Mouse (Mus musculus): Measurements from ENCODE around the gene Foxo6. TPM values are rescaled to one million over a fixed set of nuclear protein-coding genes. Genes with fewer than 3 reads are reported as not detected.

The Foxo6 gene
- polyA plus RNA-seq, 1 experiment = 0.20 TPM

GRCm38 (mm10) chr4:120270148-120270936 lies 16.8 kb downstream of the Foxo6 start:
- H3K4me1 ChIP-seq (ENCODE audit: control insufficient read depth, insufficient read depth, insufficient read length) = no peaks in the 10 kb centered on the region; the same call in 1 of the 2 replicates
- TF ChIP-seq POLR2A (IDR thresholded peaks at IDR 0.05; ENCODE audit: low read depth, low read length) (no peak), CTCF (IDR thresholded peaks at IDR 0.05; ENCODE audit: extremely low read depth, insufficient read depth, insufficient read length, insufficient replicate concordance) (no peak)
- no peak overlapping the region for H3K4me3 ChIP-seq (ENCODE audit: extremely low read depth, insufficient read depth, insufficient read length)
- peaks cover 12% of the 10 kb centered on the region for H3K27me3 ChIP-seq (ENCODE audit: control insufficient read depth, insufficient read depth, low read length)
- H3K36me3 ChIP-seq (ENCODE audit: control insufficient read depth, insufficient read depth, low read length) = no peaks in the 10 kb centered on the region
- no peak for DNase-seq (ENCODE audit: low read depth in 1 of 2, low spot score in 2 of 2)
- no peak overlapping the region for H3K27ac ChIP-seq (ENCODE audit: insufficient read depth, low read length)
- 71% methylated on average over 4 of the region's 4 CpGs for WGBS

DNA sequence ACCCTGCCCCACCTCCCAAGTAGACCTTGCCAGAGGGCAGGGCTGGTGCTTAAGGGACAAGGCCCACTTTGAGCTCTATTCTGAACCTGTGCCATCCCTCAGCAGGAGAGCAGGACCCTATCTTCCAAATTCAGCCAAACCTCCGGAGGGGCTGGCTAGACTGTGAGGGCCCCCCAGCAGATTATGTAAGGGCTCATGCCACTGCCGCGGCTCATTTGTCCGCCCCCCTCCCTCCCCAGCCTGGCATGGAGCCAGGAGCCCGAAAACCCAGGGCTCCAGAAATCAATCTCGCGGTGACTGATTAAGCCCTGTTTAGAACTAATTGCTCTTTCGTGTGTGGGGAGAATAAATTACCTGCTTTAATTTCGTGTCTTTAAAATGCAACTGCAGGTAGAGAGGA lies 17.7 kb downstream of the Foxo6 start:
- H3K27me3 ChIP-seq (ENCODE audit: control insufficient read depth, insufficient read depth, low read length) = peaks cover 12% of the 10 kb centered on the region
- DNase-seq (ENCODE audit: low read depth in 1 of 2, low spot score in 2 of 2) = no peak
- H3K4me3 ChIP-seq (ENCODE audit: extremely low read depth, insufficient read depth, insufficient read length) = no peak overlapping the region
- TF ChIP-seq CTCF (IDR thresholded peaks at IDR 0.05; ENCODE audit: extremely low read depth, insufficient read depth, insufficient read length, insufficient replicate concordance) (no peak), POLR2A (IDR thresholded peaks at IDR 0.05; ENCODE audit: low read depth, low read length) (no peak)
- no peak overlapping the region for H3K27ac ChIP-seq (ENCODE audit: insufficient read depth, low read length)
- H3K4me1 ChIP-seq (ENCODE audit: control insufficient read depth, insufficient read depth, insufficient read length) = no peaks in the 10 kb centered on the region; the same call in 1 of the 2 replicates
- H3K36me3 ChIP-seq (ENCODE audit: control insufficient read depth, insufficient read depth, low read length) = no peaks in the 10 kb centered on the region
- WGBS = 15% methylated on average over 9 of the region's 9 CpGs

DNA sequence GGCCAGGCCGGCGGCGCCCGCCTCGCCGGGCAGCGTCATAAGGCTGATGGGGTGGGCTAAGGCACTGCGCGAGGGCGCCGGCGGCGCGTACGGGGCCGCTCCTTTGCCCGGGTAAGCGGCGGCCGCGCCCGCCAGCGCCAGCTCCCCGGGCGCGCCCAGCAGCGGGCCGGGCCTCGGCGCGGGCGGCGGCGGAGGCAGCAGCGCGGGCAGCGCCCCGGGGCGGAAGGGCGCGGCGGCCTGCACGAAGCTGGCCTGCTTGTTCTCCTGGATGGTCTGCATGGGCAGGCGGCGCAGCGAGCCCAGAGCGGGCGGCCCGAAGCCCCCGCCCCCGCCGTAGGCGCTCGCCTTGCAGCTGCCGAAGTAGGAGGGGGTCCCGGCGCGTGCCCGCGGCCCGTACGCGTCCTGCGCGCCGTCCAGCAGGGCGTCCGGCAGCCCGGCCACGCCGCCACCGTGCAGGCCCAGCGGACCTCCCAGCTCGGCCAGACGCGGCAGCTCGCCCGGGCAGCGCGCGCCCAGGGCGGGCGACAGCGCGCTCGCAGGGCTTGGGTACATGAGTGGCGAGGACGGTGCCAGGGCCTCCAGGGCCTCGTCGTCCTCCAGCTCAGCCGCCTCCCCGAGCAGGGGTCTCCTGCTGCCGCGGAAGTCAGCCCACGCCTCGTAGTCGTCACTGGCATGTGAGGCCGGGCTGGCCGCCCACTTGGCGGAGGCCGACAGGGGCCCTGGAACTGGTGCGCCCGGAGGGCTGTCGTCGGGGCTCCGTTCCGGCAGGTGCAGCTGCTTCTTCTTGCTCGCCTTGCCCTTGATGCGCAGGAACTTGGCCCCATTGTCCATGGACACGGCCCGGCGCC lies 18.7 kb downstream of the Foxo6 start:
- peaks cover 12% of the 10 kb centered on the region for H3K27me3 ChIP-seq (ENCODE audit: control insufficient read depth, insufficient read depth, low read length)
- WGBS = 3% methylated on average over 111 of the region's 112 CpGs
- no peak overlapping the region for H3K4me3 ChIP-seq (ENCODE audit: extremely low read depth, insufficient read depth, insufficient read length)
- H3K27ac ChIP-seq (ENCODE audit: insufficient read depth, low read length) = no peak overlapping the region
- TF ChIP-seq POLR2A (IDR thresholded peaks at IDR 0.05; ENCODE audit: low read depth, low read length) (no peak), CTCF (IDR thresholded peaks at IDR 0.05; ENCODE audit: extremely low read depth, insufficient read depth, insufficient read length, insufficient replicate concordance) (no peak)
- no peaks in the 10 kb centered on the region for H3K36me3 ChIP-seq (ENCODE audit: control insufficient read depth, insufficient read depth, low read length)
- H3K4me1 ChIP-seq (ENCODE audit: control insufficient read depth, insufficient read depth, insufficient read length) = no peaks in the 10 kb centered on the region; the same call in 1 of the 2 replicates
- DNase-seq (ENCODE audit: low read depth in 1 of 2, low spot score in 2 of 2) = no peak

- Histone ChIP-seq H3K4me1 (ENCODE audit: control insufficient read depth, insufficient read depth, insufficient read length) (no peaks in the 10 kb centered on the region; the same call in 1 of the 2 replicates), H3K27ac (ENCODE audit: insufficient read depth, low read length) (no peak overlapping the region), H3K4me3 (ENCODE audit: extremely low read depth, insufficient read depth, insufficient read length) (no peak overlapping the region), H3K27me3 (ENCODE audit: control insufficient read depth, insufficient read depth, low read length) (peaks cover 12% of the 10 kb centered on the region), H3K36me3 (ENCODE audit: control insufficient read depth, insufficient read depth, low read length) (no peaks in the 10 kb centered on the region)
- no peak for DNase-seq (ENCODE audit: low read depth in 1 of 2, low spot score in 2 of 2)
- no peak for TF ChIP-seq POLR2A (IDR thresholded peaks at IDR 0.05; ENCODE audit: low read depth, low read length)
- no peak for TF ChIP-seq CTCF (IDR thresholded peaks at IDR 0.05; ENCODE audit: extremely low read depth, insufficient read depth, insufficient read length, insufficient replicate concordance)
- 20% methylated on average over 25 of the region's 25 CpGs for WGBS
These were observed 19.5 kb downstream of the Foxo6 start for GRCm38 (mm10) chr4:120267683-120268082.

DNA sequence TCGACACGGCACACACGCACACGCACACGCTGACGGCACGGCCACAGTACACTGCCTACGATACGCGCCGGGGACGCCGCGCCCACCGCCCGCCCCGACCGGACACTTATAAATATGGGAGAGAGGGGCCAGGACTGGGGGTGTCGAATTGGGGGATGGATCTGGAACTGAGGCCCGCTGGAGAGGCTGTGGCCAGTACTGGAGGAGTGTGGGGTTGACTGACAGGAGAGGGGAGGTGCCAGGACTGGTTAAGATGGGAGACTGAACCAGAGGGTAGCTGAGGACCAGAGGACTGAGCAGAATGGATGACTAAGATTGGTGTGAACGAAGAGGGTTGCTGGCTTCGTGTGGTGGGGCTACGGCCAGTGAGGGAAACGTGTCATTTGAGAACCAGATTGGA lies 20.0 kb downstream of the Foxo6 start:
- TF ChIP-seq POLR2A (IDR thresholded peaks at IDR 0.05; ENCODE audit: low read depth, low read length) (no peak), CTCF (IDR thresholded peaks at IDR 0.05; ENCODE audit: extremely low read depth, insufficient read depth, insufficient read length, insufficient replicate concordance) (no peak)
- Histone ChIP-seq H3K27me3 (ENCODE audit: control insufficient read depth, insufficient read depth, low read length) (peaks cover 12% of the 10 kb centered on the region), H3K36me3 (ENCODE audit: control insufficient read depth, insufficient read depth, low read length) (no peaks in the 10 kb centered on the region), H3K4me3 (ENCODE audit: extremely low read depth, insufficient read depth, insufficient read length) (no peak overlapping the region), H3K4me1 (ENCODE audit: control insufficient read depth, insufficient read depth, insufficient read length) (no peaks in the 10 kb centered on the region; the same call in 1 of the 2 replicates), H3K27ac (ENCODE audit: insufficient read depth, low read length) (no peak overlapping the region)
- 52% methylated on average over 24 of the region's 24 CpGs for whole genome bisulfite sequencing
- DNase-seq (ENCODE audit: low read depth in 1 of 2, low spot score in 2 of 2) = no peak

DNA sequence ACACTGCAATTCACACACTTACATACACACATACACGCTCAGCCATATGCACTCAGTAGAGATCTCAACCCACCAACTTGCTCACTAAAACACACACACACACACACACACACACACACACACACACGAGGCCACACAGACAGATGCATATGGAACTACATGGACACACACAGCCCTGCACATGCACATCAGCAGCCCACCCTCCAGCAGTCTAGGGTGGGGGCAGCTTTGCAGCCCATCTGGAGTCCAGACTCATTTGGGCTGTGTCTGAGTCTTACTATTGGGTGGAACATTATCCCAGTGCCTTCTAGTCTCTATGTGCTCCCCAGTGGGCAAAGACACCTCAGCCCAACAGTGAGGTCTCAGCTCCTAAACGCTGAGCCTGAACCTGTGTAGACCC lies 23.0 kb downstream of the Foxo6 start:
- no peak overlapping the region for H3K27ac ChIP-seq (ENCODE audit: insufficient read depth, low read length)
- no peak for DNase-seq (ENCODE audit: low read depth in 1 of 2, low spot score in 2 of 2)
- TF ChIP-seq POLR2A (IDR thresholded peaks at IDR 0.05; ENCODE audit: low read depth, low read length) (no peak), CTCF (IDR thresholded peaks at IDR 0.05; ENCODE audit: extremely low read depth, insufficient read depth, insufficient read length, insufficient replicate concordance) (no peak)
- peaks cover 12% of the 10 kb centered on the region for H3K27me3 ChIP-seq (ENCODE audit: control insufficient read depth, insufficient read depth, low read length)
- 60% methylated on average over 3 of the region's 3 CpGs for WGBS
- no peak overlapping the region for H3K4me3 ChIP-seq (ENCODE audit: extremely low read depth, insufficient read depth, insufficient read length)
- no peaks in the 10 kb centered on the region for H3K36me3 ChIP-seq (ENCODE audit: control insufficient read depth, insufficient read depth, low read length)
- no peaks in the 10 kb centered on the region; the same call in 1 of the 2 replicates for H3K4me1 ChIP-seq (ENCODE audit: control insufficient read depth, insufficient read depth, insufficient read length)

Measured in spleen, adult 2 months (tissue).